ENCODE assay signal across 8 mouse cellular contexts in genomic region chr2:109916782-109917495, GRCm38 (mm10). TPM values are rescaled to one million over a fixed set of nuclear protein-coding genes. Genes with fewer than 3 reads are reported as not detected.
DNase-seq lines count a peak whose midpoint lies in the region; ATAC-seq and TF ChIP-seq lines count a peak whose summit lies in the region.

No protein-coding gene starts in this region.

- TF ChIP-seq CTCF in liver, embryonic 14.5 days (IDR thresholded peaks at IDR 0.05; ENCODE audit: low read depth): no peak

- H3K4me3 ChIP-seq in heart, embryonic 10.5 days: peak overlapping the region; percentile 95
- peak overlapping the region; percentile 73 for H3K4me3 ChIP-seq in forebrain, embryonic 14.5 days (ENCODE audit: low read depth, low read length)
- peak overlapping the region; percentile 47 to 84 for H3K4me3 ChIP-seq in liver, embryonic 14.5 days (ENCODE audit: insufficient read depth in 1 of 2, low read depth in 2 of 2, low read length in 2 of 2)

- H3K4me1 ChIP-seq in heart, embryonic 10.5 days: peaks cover 34% of the 10 kb centered on the region
- peaks cover 12% of the 10 kb centered on the region for H3K4me1 ChIP-seq in forebrain, embryonic 14.5 days (ENCODE audit: control insufficient read depth, insufficient read depth, low read length)
- H3K4me1 ChIP-seq in liver, embryonic 14.5 days (replicated peaks; ENCODE audit: control insufficient read depth in 2 of 2, insufficient read depth in 2 of 2, low read length in 1 of 2): peaks cover 20 to 28% of the 10 kb centered on the region in 2 experiments

- peak overlapping the region; percentile 79 for H3K4me2 ChIP-seq in forebrain, embryonic 14.5 days (ENCODE audit: low read length)
- H3K4me2 ChIP-seq in liver, embryonic 14.5 days (ENCODE audit: low read depth): peak overlapping the region; percentile 97

- no peak for DNase-seq in heart, embryonic 10.5 days (ENCODE audit: low spot score)
- DNase-seq in heart, postnatal 14 days: no peak
- DNase-seq in ES-CJ7 (ENCODE audit: low read depth, low spot score): peak; percentile 17
- DNase-seq in forebrain, embryonic 14.5 days (ENCODE audit: low spot score): no peak
- DNase-seq in liver, embryonic 14.5 days (ENCODE audit: low read depth in 3 of 3, low spot score in 3 of 3): no peak
- DNase-seq in natural killer cell, adult 2 months (ENCODE audit: low spot score in 2 of 2): no peak
- DNase-seq in spleen, postnatal 10 days (ENCODE audit: low spot score in 2 of 2): no peak
- DNase-seq in thymus, postnatal 36 days: no peak

- H3K27ac ChIP-seq in heart, embryonic 10.5 days: peak overlapping the region; percentile 99
- no peak overlapping the region for H3K27ac ChIP-seq in forebrain, embryonic 14.5 days (ENCODE audit: low read depth, low read length)
- no peak overlapping the region for H3K27ac ChIP-seq in liver, embryonic 14.5 days

- intact Hi-C loops in heart, postnatal 14 days (cut with DNase I): loop anchor here (5.0 kb wide), 1 partner anchor 40 kb away; no protein-coding TSS in a partner anchor

- H3K9ac ChIP-seq in forebrain, embryonic 14.5 days (ENCODE audit: low read length): no peak overlapping the region
- H3K9ac ChIP-seq in liver, embryonic 14.5 days (replicated peaks): peak overlapping the region; percentile 43

- no peak; the same call in 1 of the 2 replicates for ATAC-seq in forebrain, embryonic 14.5 days
- peak; percentile 0; the same call in 1 of the 2 replicates for ATAC-seq in liver, embryonic 14.5 days (ENCODE audit: insufficient read depth)

- no peaks in the 10 kb centered on the region for H3K9me3 ChIP-seq in heart, embryonic 10.5 days
- H3K9me3 ChIP-seq in forebrain, embryonic 14.5 days (replicated peaks; ENCODE audit: control insufficient read depth, low read length): no peaks in the 10 kb centered on the region
- no peaks in the 10 kb centered on the region for H3K9me3 ChIP-seq in liver, embryonic 14.5 days (ENCODE audit: control insufficient read depth, low read length)

- no peak for TF ChIP-seq EP300 in liver, embryonic 14.5 days (IDR thresholded peaks at IDR 0.05; ENCODE audit: low read depth)

- no peaks in the 10 kb centered on the region for H3K36me3 ChIP-seq in heart, embryonic 10.5 days
- H3K36me3 ChIP-seq in forebrain, embryonic 14.5 days (ENCODE audit: control insufficient read depth, insufficient read depth, low read length): no peaks in the 10 kb centered on the region
- no peaks in the 10 kb centered on the region for H3K36me3 ChIP-seq in liver, embryonic 14.5 days (replicated peaks; ENCODE audit: control insufficient read depth, insufficient read depth, low read depth)

- 3% methylated on average over 11 of the region's 11 CpGs for WGBS in heart, embryonic 10.5 days
- WGBS in forebrain, embryonic 14.5 days: 4% methylated on average over 11 of the region's 11 CpGs
- 6% methylated on average over 11 of the region's 11 CpGs for WGBS in liver, embryonic 14.5 days (ENCODE audit: insufficient replicate concordance)

- H3K27me3 ChIP-seq in heart, embryonic 10.5 days (ENCODE audit: insufficient read depth, poor library complexity, severe bottlenecking): no peaks in the 10 kb centered on the region
- H3K27me3 ChIP-seq in forebrain, embryonic 14.5 days (replicated peaks; ENCODE audit: control insufficient read depth, insufficient read depth, low read length): peaks cover 23% of the 10 kb centered on the region
- no peaks in the 10 kb centered on the region for H3K27me3 ChIP-seq in liver, embryonic 14.5 days (ENCODE audit: control insufficient read depth, insufficient read depth, low read length)

RNA-seq across cellular contexts. Expression of gene Lgr4, which starts 0.5 kb away (rescaled TPM):
- polyA plus RNA-seq in heart, embryonic 10.5 days (2016; fragmentation: Nextera tagmentation; extraction: Ambion mirVana): 10.2 and 12.7 TPM in 2 replicates
- 10 to 100 TPM; 28.0 to 29.2 TPM for total RNA-seq in heart, postnatal 14 days (2021)
- 4.5 and 4.7 TPM in 2 replicates for polyA plus RNA-seq in forebrain, embryonic 14.5 days (2014; fragmentation: Nextera tagmentation; extraction: Ambion mirVana)
- 2.9 and 3.0 TPM in 2 replicates for polyA plus RNA-seq in liver, embryonic 14.5 days (2012; rRNA removed)
- polyA plus RNA-seq in liver, embryonic 14.5 days (2014; fragmentation: Nextera tagmentation; extraction: Ambion mirVana): 3.9 and 4.2 TPM in 2 replicates

RNA-seq across cellular contexts. Expression of gene Lin7c, which starts 26.3 kb away (rescaled TPM):
- 50.8 and 54.3 TPM in 2 replicates for polyA plus RNA-seq in heart, embryonic 10.5 days (2016; fragmentation: Nextera tagmentation; extraction: Ambion mirVana)
- 10 to 100 TPM; 45.2 to 46.4 TPM for total RNA-seq in heart, postnatal 14 days (2021)
- polyA plus RNA-seq in forebrain, embryonic 14.5 days (2014; fragmentation: Nextera tagmentation; extraction: Ambion mirVana): 177 and 207 TPM in 2 replicates
- 5.2 and 7.2 TPM in 2 replicates for polyA plus RNA-seq in liver, embryonic 14.5 days (2012; rRNA removed)
- 16.8 and 17.3 TPM in 2 replicates for polyA plus RNA-seq in liver, embryonic 14.5 days (2014; fragmentation: Nextera tagmentation; extraction: Ambion mirVana)
